Mouse (Mus musculus) stomach, embryonic 15.5 days (tissue): ENCODE results near the gene Rwdd3. TPM values are rescaled to one million over a fixed set of nuclear protein-coding genes. Genes with fewer than 3 reads are reported as not detected.
A peak's percentile ranks its signal among the peaks of the same experiment; 100 is the strongest.

Experiments used
- ATAC-seq: fragments of 200-750 bp; cut with Nextera tagmentation; 2 replicates; pipeline ENCODE4 v1.8.0; 2017; ENCODE audit warnings: low read depth, moderate number of reproducible peaks, moderate TSS enrichment; ENCODE audit not compliant: insufficient read depth, low FRiP score
- H3K27ac ChIP-seq: fragments of 300-500 bp; sonication (generic); 2 replicates; pipeline ENCODE4 v1.5.1; 2015; ENCODE audit warnings: mild to moderate bottlenecking, inconsistent platforms
- H3K27me3 ChIP-seq: fragments of 300-500 bp; sonication (generic); replicated peaks from 2 replicates; pipeline ENCODE4 v1.6.1; 2015; ENCODE audit warnings: inconsistent platforms
- H3K36me3 ChIP-seq: fragments of 300-500 bp; sonication (generic); 2 replicates; pipeline ENCODE4 v1.6.1; 2015; ENCODE audit warnings: inconsistent platforms
- H3K4me1 ChIP-seq: fragments of 300-500 bp; sonication (generic); 2 replicates; pipeline ENCODE4 v1.6.1; 2015; ENCODE audit warnings: inconsistent platforms
- H3K4me2 ChIP-seq: fragments of 300-500 bp; sonication (generic); 2 replicates; pipeline ENCODE4 v1.6.1; 2015; ENCODE audit warnings: mild to moderate bottlenecking, inconsistent platforms
- H3K4me3 ChIP-seq: fragments of 300-500 bp; sonication (generic); replicated peaks from 2 replicates; pipeline ENCODE4 v1.5.1; 2015; ENCODE audit warnings: inconsistent platforms
- H3K9ac ChIP-seq: fragments of 300-500 bp; sonication (generic); 2 replicates; pipeline ENCODE4 v1.6.1; 2015; ENCODE audit warnings: inconsistent platforms
- H3K9me3 ChIP-seq: fragments of 300-500 bp; sonication (generic); 2 replicates; pipeline ENCODE4 v1.6.1; 2016; ENCODE audit warnings: inconsistent platforms
- WGBS: fragments of 180-500 bp; shearing (Covaris S2); methylation state at CpG from one replicate; pipeline ENCODE4 v1.1.7; 2015; 5-methylcytosine and 5-hydroxymethylcytosine counted together
- polyA plus RNA-seq: library from polyadenylated mRNA; unstranded; fragments of >200 nt; fragmentation: Nextera tagmentation; extraction: Ambion mirVana; gene quantifications from 2 replicates; pipeline ENCODE4 v1.2.1, GENCODE M21; 2015

Rwdd3 gene
- polyA plus RNA-seq, 1 experiment from 2014 or later = 5.1 TPM

GRCm38 (mm10) chr3:121176011-121176410, 4.5 kb upstream of the Rwdd3 start:
- no peaks in the 10 kb centered on the region for H3K27me3 ChIP-seq
- H3K36me3 ChIP-seq = no peaks in the 10 kb centered on the region
- no peak for ATAC-seq
- no peak overlapping the region for H3K27ac ChIP-seq
- H3K4me3 ChIP-seq = no peak overlapping the region
- no peaks in the 10 kb centered on the region for H3K9me3 ChIP-seq
- H3K4me2 ChIP-seq = no peak overlapping the region
- no peak overlapping the region for H3K9ac ChIP-seq
- H3K4me1 ChIP-seq = peaks cover 5% of the 10 kb centered on the region; the same call in 1 of the 2 replicates
- 92% methylated on average over 1 of the region's 1 CpGs for WGBS

GRCm38 (mm10) chr3:121174248-121174945, 2.9 kb upstream of the Rwdd3 start:
- Histone ChIP-seq H3K9me3 (no peaks in the 10 kb centered on the region), H3K27me3 (no peaks in the 10 kb centered on the region), H3K4me1 (peaks cover 5% of the 10 kb centered on the region; the same call in 1 of the 2 replicates), H3K36me3 (no peaks in the 10 kb centered on the region), H3K4me3 (no peak overlapping the region), H3K27ac (no peak overlapping the region), H3K9ac (no peak overlapping the region), H3K4me2 (no peak overlapping the region)
- no peak for ATAC-seq
- 64% methylated on average over 9 of the region's 9 CpGs for WGBS

DNA sequence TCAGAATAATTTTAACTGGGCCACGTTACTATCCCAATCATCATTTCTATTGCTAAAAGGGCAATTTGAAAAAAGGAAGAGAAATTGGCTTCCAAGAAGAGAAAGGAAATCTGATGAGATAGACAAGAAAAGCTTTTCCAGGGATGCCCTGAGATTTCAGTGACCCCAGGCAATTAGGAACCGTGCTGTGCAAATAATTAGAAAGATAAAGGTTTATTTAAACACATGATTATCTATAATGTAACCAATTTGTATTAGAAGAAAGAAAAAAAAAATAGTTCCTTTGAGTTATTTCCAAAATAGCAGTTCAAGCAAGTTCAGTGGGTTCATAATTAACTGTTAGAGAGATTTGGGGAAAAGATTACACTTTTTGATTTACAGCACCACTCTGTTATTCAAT, 1.2 kb upstream of the Rwdd3 start:
- 70% methylated on average over 2 of the region's 2 CpGs for WGBS
- H3K27ac ChIP-seq = no peak overlapping the region
- no peak overlapping the region for H3K9ac ChIP-seq
- H3K4me1 ChIP-seq = peaks cover 5% of the 10 kb centered on the region; the same call in 1 of the 2 replicates
- H3K36me3 ChIP-seq = no peaks in the 10 kb centered on the region
- no peak overlapping the region for H3K4me2 ChIP-seq
- H3K9me3 ChIP-seq = no peaks in the 10 kb centered on the region
- H3K4me3 ChIP-seq = no peak overlapping the region
- ATAC-seq = no peak
- H3K27me3 ChIP-seq = no peaks in the 10 kb centered on the region

DNA sequence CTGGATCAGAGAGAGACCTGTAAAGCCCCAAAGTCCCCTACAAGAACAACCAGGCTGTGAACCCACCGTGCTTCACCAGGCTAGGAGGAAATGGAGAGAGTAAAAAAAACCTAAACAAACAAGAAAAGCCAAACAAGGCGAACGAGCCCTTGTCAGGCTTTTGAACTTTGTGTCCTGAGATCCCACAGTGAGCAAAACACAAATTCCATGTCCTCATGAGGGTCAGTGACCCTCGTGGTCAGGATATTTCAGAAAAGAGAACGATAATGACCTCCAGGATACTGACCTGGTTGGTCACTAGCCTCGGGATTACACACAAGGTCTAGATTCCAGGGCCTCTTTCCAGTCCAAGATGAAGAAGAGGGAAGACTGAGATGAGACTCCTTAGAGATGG, 374 bp upstream of the Rwdd3 start:
- Histone ChIP-seq H3K4me3 (peak overlapping the region; percentile 75), H3K9me3 (no peaks in the 10 kb centered on the region), H3K4me1 (peaks cover 5% of the 10 kb centered on the region; the same call in 1 of the 2 replicates), H3K9ac (no peak overlapping the region), H3K36me3 (no peaks in the 10 kb centered on the region), H3K27me3 (no peaks in the 10 kb centered on the region), H3K4me2 (peak overlapping the region; percentile 80), H3K27ac (no peak overlapping the region)
- ATAC-seq = no peak
- 43% methylated on average over 6 of the region's 6 CpGs for WGBS

DNA sequence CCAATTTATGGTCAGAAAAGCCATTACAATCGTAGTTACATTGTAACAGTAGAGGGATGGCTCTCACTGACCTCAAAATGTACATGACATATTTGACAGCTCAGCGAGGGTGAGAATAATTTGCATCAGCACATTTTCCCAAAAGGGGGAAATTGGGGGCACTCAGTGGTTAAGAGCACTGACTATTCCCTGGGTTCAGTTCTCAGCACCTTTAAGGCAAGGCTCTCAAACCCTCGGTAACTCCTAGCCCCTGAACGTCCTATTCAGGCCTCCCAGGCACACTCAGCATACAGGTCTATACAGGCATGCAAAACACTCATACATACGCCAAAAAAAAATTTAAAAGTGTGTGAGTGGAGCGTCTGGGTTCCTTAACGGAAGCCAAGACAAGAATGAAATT, 864 bp downstream of the Rwdd3 start:
- whole genome bisulfite sequencing = 41% methylated on average over 7 of the region's 7 CpGs
- Histone ChIP-seq H3K27ac (no peak overlapping the region), H3K4me2 (peak overlapping the region; percentile 80), H3K36me3 (no peaks in the 10 kb centered on the region), H3K4me3 (peak overlapping the region; percentile 75), H3K9me3 (no peaks in the 10 kb centered on the region), H3K4me1 (peaks cover 5% of the 10 kb centered on the region; the same call in 1 of the 2 replicates), H3K27me3 (no peaks in the 10 kb centered on the region), H3K9ac (no peak overlapping the region)
- no peak for ATAC-seq

GRCm38 (mm10) chr3:121169092-121169942, 2.2 kb downstream of the Rwdd3 start:
- Histone ChIP-seq H3K27me3 (no peaks in the 10 kb centered on the region), H3K9me3 (no peaks in the 10 kb centered on the region), H3K36me3 (no peaks in the 10 kb centered on the region), H3K9ac (no peak overlapping the region), H3K27ac (no peak overlapping the region), H3K4me2 (no peak overlapping the region), H3K4me1 (peaks cover 5% of the 10 kb centered on the region; the same call in 1 of the 2 replicates), H3K4me3 (no peak overlapping the region)
- no peak for ATAC-seq
- 75% methylated on average over 15 of the region's 15 CpGs for WGBS

GRCm38 (mm10) chr3:121168581-121168980, 2.9 kb downstream of the Rwdd3 start:
- 79% methylated on average over 8 of the region's 8 CpGs for WGBS
- ATAC-seq = no peak
- peaks cover 5% of the 10 kb centered on the region; the same call in 1 of the 2 replicates for H3K4me1 ChIP-seq

GRCm38 (mm10) chr3:121163271-121163819, 8.2 kb downstream of the Rwdd3 start:
- no peak overlapping the region for H3K27ac ChIP-seq
- no peaks in the 10 kb centered on the region for H3K27me3 ChIP-seq
- WGBS = 51% methylated on average over 7 of the region's 7 CpGs

More at GRCm38 (mm10) chr3:121168581-121168980, 2.9 kb downstream of the Rwdd3 start:
- Histone ChIP-seq H3K27me3 (no peaks in the 10 kb centered on the region), H3K36me3 (no peaks in the 10 kb centered on the region), H3K9ac (no peak overlapping the region), H3K4me3 (no peak overlapping the region), H3K27ac (no peak overlapping the region), H3K4me2 (no peak overlapping the region), H3K9me3 (no peaks in the 10 kb centered on the region)

GRCm38 (mm10) chr3:121161661-121162060, 9.8 kb downstream of the Rwdd3 start:
- Histone ChIP-seq H3K27me3 (no peaks in the 10 kb centered on the region), H3K36me3 (no peaks in the 10 kb centered on the region), H3K4me2 (no peak overlapping the region), H3K4me1 (no peaks in the 10 kb centered on the region), H3K4me3 (no peak overlapping the region), H3K9me3 (no peaks in the 10 kb centered on the region), H3K9ac (no peak overlapping the region), H3K27ac (no peak overlapping the region)
- 48% methylated on average over 2 of the region's 2 CpGs for WGBS
- no peak for ATAC-seq

More at GRCm38 (mm10) chr3:121163271-121163819, 8.2 kb downstream of the Rwdd3 start:
- H3K9ac ChIP-seq = no peak overlapping the region; the same call in 1 of the 2 replicates
- no peak overlapping the region for H3K4me2 ChIP-seq
- no peaks in the 10 kb centered on the region for H3K9me3 ChIP-seq
- H3K4me1 ChIP-seq = no peaks in the 10 kb centered on the region
- no peak overlapping the region for H3K4me3 ChIP-seq
- H3K36me3 ChIP-seq = no peaks in the 10 kb centered on the region
- no peak for ATAC-seq

- 34% methylated on average over 4 of the region's 4 CpGs for WGBS
- Histone ChIP-seq H3K36me3 (no peaks in the 10 kb centered on the region), H3K9ac (no peak overlapping the region), H3K4me3 (no peak overlapping the region), H3K9me3 (no peaks in the 10 kb centered on the region), H3K27me3 (no peaks in the 10 kb centered on the region), H3K27ac (no peak overlapping the region), H3K4me2 (no peak overlapping the region), H3K4me1 (no peaks in the 10 kb centered on the region)
- no peak for ATAC-seq
Observed at GRCm38 (mm10) chr3:121160424-121160823, 11.1 kb downstream of the Rwdd3 start.

- WGBS = 79% methylated on average over 10 of the region's 10 CpGs
Observed at GRCm38 (mm10) chr3:121159566-121159965, 11.9 kb downstream of the Rwdd3 start.

GRCm38 (mm10) chr3:121158901-121159351, 12.6 kb downstream of the Rwdd3 start:
- no peak for ATAC-seq
- Histone ChIP-seq H3K27ac (no peak overlapping the region), H3K36me3 (no peaks in the 10 kb centered on the region), H3K4me1 (no peaks in the 10 kb centered on the region), H3K9ac (no peak overlapping the region), H3K9me3 (no peaks in the 10 kb centered on the region), H3K4me2 (no peak overlapping the region), H3K27me3 (no peaks in the 10 kb centered on the region), H3K4me3 (no peak overlapping the region)
- WGBS = 86% methylated on average over 16 of the region's 16 CpGs

More at GRCm38 (mm10) chr3:121159566-121159965, 11.9 kb downstream of the Rwdd3 start:
- H3K4me3 ChIP-seq = no peak overlapping the region
- H3K27ac ChIP-seq = no peak overlapping the region
- no peak for ATAC-seq
- no peak overlapping the region for H3K4me2 ChIP-seq
- H3K9me3 ChIP-seq = no peaks in the 10 kb centered on the region
- H3K36me3 ChIP-seq = no peaks in the 10 kb centered on the region
- H3K9ac ChIP-seq = no peak overlapping the region
- no peaks in the 10 kb centered on the region for H3K27me3 ChIP-seq
- H3K4me1 ChIP-seq = no peaks in the 10 kb centered on the region
